Mouse (Mus musculus): Measurements from ENCODE around the gene Pdzrn4. TPM values are rescaled to one million over a fixed set of nuclear protein-coding genes. Genes with fewer than 3 reads are reported as not detected.
"Not testable (repeated sequence)": the region's sequence is repeated elsewhere in the genome, so short reads cannot be mapped to it uniquely, and the experiment has no call there.

The Pdzrn4 gene
- total RNA-seq (2021), result 1 to 10 TPM; 2.3 to 3.1 TPM
- long read RNA-seq, experiment 1, partial matches to known transcripts, result 1 of 3 reads
- long read RNA-seq, experiment 1, other reads (novel, unspliced or antisense), result 0 of 3 reads
- long read RNA-seq, experiment 2, partial matches to known transcripts, result 2 of 6 reads
- long read RNA-seq, experiment 2, other reads (novel, unspliced or antisense), result 1 of 6 reads

- peak; percentile 16 to 27 for DNase-seq (ENCODE audit: low spot score in 2 of 2)
These were observed at the start of gene Pdzrn4 for GRCm38 (mm10) chr15:92396770-92397608. Gene Pdzrn4, plus strand, starts transcription at chr15:92396881.

GRCm38 (mm10) chr15:92347426-92347825 lies 49.3 kb upstream of the Pdzrn4 start:
- no peak for DNase-seq (ENCODE audit: low spot score in 2 of 2)

GRCm38 (mm10) chr15:92347902-92348301 lies 48.8 kb upstream of the Pdzrn4 start:
- no peak for DNase-seq (ENCODE audit: low spot score in 2 of 2)

- DNase-seq (ENCODE audit: low spot score in 2 of 2), result not testable (repeated sequence)
These were observed 48.2 kb upstream of the Pdzrn4 start for GRCm38 (mm10) chr15:92348453-92348852.

- DNase-seq (ENCODE audit: low spot score in 2 of 2), result no peak
These were observed 32.5 kb upstream of the Pdzrn4 start for GRCm38 (mm10) chr15:92364153-92364552.

GRCm38 (mm10) chr15:92364592-92364991 lies 32.1 kb upstream of the Pdzrn4 start:
- no peak for DNase-seq (ENCODE audit: low spot score in 2 of 2)

GRCm38 (mm10) chr15:92394811-92395210 lies 1.9 kb upstream of the Pdzrn4 start:
- no peak for DNase-seq (ENCODE audit: low spot score in 2 of 2)

- DNase-seq (ENCODE audit: low spot score in 2 of 2), result no peak
These were observed 2.1 kb downstream of the Pdzrn4 start for GRCm38 (mm10) chr15:92398747-92399146.

GRCm38 (mm10) chr15:92399278-92399677 lies 2.6 kb downstream of the Pdzrn4 start:
- no peak for DNase-seq (ENCODE audit: low spot score in 2 of 2)

GRCm38 (mm10) chr15:92401554-92401953 lies 4.9 kb downstream of the Pdzrn4 start:
- no peak for DNase-seq (ENCODE audit: low spot score in 2 of 2)

- no peak for DNase-seq (ENCODE audit: low spot score in 2 of 2)
These were observed 18.6 kb downstream of the Pdzrn4 start for GRCm38 (mm10) chr15:92415323-92415722.

- DNase-seq (ENCODE audit: low spot score in 2 of 2), result no peak
These were observed 19.5 kb downstream of the Pdzrn4 start for GRCm38 (mm10) chr15:92416141-92416540.

GRCm38 (mm10) chr15:92416658-92417057 lies 20.0 kb downstream of the Pdzrn4 start:
- DNase-seq (ENCODE audit: low spot score in 2 of 2), result no peak

- no peak for DNase-seq (ENCODE audit: low spot score in 2 of 2)
These were observed 20.4 kb downstream of the Pdzrn4 start for GRCm38 (mm10) chr15:92417120-92417519.

GRCm38 (mm10) chr15:92434605-92435004 lies 37.9 kb downstream of the Pdzrn4 start:
- DNase-seq (ENCODE audit: low spot score in 2 of 2), result no peak

GRCm38 (mm10) chr15:92435306-92435705 lies 38.6 kb downstream of the Pdzrn4 start:
- no peak for DNase-seq (ENCODE audit: low spot score in 2 of 2)

GRCm38 (mm10) chr15:92441630-92442180 lies 45.0 kb downstream of the Pdzrn4 start:
- DNase-seq (ENCODE audit: low spot score in 2 of 2), result no peak

GRCm38 (mm10) chr15:92447708-92448147 lies 51.0 kb downstream of the Pdzrn4 start:
- no peak for DNase-seq (ENCODE audit: low spot score in 2 of 2)

GRCm38 (mm10) chr15:92449112-92449511 lies 52.4 kb downstream of the Pdzrn4 start:
- no peak for DNase-seq (ENCODE audit: low spot score in 2 of 2)

GRCm38 (mm10) chr15:92452620-92453019 lies 55.9 kb downstream of the Pdzrn4 start:
- DNase-seq (ENCODE audit: low spot score in 2 of 2), result no peak

- no peak for DNase-seq (ENCODE audit: low spot score in 2 of 2)
These were observed 85.5 kb downstream of the Pdzrn4 start for GRCm38 (mm10) chr15:92482198-92482597.

GRCm38 (mm10) chr15:92491376-92491775 lies 94.7 kb downstream of the Pdzrn4 start:
- no peak for DNase-seq (ENCODE audit: low spot score in 2 of 2)

All from gastrocnemius, postnatal 4 days (tissue).